Mouse (Mus musculus): ENCODE measurements around the gene Wnt10b.

DNA sequence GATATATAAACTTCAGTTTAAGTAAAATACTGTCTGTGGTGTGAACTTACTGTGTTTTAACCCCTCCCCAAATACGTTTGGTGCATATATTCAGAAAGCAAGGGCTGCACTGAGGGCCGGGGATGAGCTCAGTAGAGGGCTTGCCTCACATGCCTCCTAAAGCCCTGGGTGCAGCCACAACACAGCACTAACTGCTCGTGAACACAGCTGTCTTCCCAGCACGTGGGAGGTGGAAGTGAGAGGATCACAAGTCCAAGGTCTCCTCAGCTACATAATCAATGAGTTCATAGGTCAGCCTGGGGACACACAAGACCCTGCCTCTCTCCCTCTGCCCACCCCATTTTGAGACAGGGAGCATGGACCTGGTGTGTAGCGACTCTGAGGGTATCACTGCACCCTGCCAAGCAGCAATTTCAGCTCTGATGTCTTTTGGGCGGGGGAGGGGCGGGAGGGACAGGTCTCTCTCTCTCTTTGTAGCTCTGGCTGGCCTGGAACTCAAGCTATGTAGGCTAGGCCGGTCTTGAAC is 45.9 kb downstream of the Wnt10b start:
- TF ChIP-seq GATA1 (IDR thresholded peaks at IDR 0.05; ENCODE audit: borderline replicate concordance, low read length) (no peak), FLI1 (IDR thresholded peaks at IDR 0.05; ENCODE audit: low read length) (no peak)
